Mouse (Mus musculus) testis, adult 2 months (tissue): ENCODE results near the gene B4galt2. TPM values are rescaled to one million over a fixed set of nuclear protein-coding genes. Genes with fewer than 3 reads are reported as not detected.

Source experiments
- H3K27ac ChIP-seq: fragments of 200-500 bp; 2 replicates; pipeline ENCODE4 v1.5.1; 2012; ENCODE audit warnings: low read depth, low read length; ENCODE audit not compliant: control insufficient read depth, insufficient read depth
- H3K27me3 ChIP-seq: fragments of 200-500 bp; 2 replicates; pipeline ENCODE4 v1.6.1; 2012; ENCODE audit warnings: mild to moderate bottlenecking, low read length, moderate library complexity; ENCODE audit not compliant: control insufficient read depth, insufficient read depth
- H3K36me3 ChIP-seq: fragments of 200-500 bp; 2 replicates; pipeline ENCODE4 v1.6.1; 2012; ENCODE audit warnings: mild to moderate bottlenecking, low read length; ENCODE audit not compliant: control insufficient read depth, insufficient read depth
- H3K4me1 ChIP-seq: fragments of 200-500 bp; 2 replicates; pipeline ENCODE4 v1.6.1; 2012; ENCODE audit warnings: low read length; ENCODE audit not compliant: control insufficient read depth, insufficient read depth
- H3K4me3 ChIP-seq: fragments of 200-500 bp; 2 replicates; pipeline ENCODE4 v1.5.1; 2012; ENCODE audit warnings: low read depth, mild to moderate bottlenecking, low read length, moderate library complexity, mixed read lengths; ENCODE audit not compliant: control insufficient read depth
- CTCF ChIP-seq: fragments of 200-500 bp; IDR thresholded peaks from 2 replicates; pipeline ENCODE4 v1.5.1; 2012; ENCODE audit warnings: low read depth, mild to moderate bottlenecking, inconsistent platforms, low read length, moderate library complexity; ENCODE audit not compliant: control insufficient read depth, insufficient read depth, insufficient replicate concordance
- POLR2A ChIP-seq: fragments of 200-500 bp; IDR thresholded peaks from 2 replicates; pipeline ENCODE4 v1.6.1; 2012; ENCODE audit warnings: low read depth, mild to moderate bottlenecking, inconsistent platforms, low read length, moderate library complexity; ENCODE audit not compliant: control insufficient read depth
- polyA plus RNA-seq: library from polyadenylated mRNA; depleted of rRNA; stranded (reverse); fragments of >200 nt; gene quantifications from 2 replicates; pipeline ENCODE4 v1.2.3, GENCODE M21; 2012

The B4galt2 gene
- polyA plus RNA-seq, 1 experiment: 28.5 TPM

DNA sequence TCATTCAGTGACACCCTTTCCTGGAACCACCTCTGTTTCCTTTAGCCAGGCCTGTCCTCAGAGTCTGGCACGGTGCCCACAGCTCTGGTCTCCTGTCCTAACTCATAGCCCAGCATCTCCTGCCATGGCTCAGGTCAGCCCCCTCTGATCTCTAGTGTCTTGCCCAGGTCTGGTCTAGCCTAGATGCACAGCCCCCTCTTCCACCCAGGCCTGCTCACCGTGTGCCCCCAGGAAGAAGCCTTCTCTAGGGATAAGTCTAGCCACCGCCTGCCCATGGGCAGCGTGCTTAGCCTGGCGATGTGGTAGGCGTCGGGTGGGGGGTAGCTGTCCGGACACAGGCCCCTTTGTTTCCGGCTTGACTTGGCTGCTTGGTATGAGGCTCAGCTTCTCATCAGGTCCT lies 28.1 kb downstream of the B4galt2 start:
- TF ChIP-seq POLR2A: no peak
- no peak for TF ChIP-seq CTCF

DNA sequence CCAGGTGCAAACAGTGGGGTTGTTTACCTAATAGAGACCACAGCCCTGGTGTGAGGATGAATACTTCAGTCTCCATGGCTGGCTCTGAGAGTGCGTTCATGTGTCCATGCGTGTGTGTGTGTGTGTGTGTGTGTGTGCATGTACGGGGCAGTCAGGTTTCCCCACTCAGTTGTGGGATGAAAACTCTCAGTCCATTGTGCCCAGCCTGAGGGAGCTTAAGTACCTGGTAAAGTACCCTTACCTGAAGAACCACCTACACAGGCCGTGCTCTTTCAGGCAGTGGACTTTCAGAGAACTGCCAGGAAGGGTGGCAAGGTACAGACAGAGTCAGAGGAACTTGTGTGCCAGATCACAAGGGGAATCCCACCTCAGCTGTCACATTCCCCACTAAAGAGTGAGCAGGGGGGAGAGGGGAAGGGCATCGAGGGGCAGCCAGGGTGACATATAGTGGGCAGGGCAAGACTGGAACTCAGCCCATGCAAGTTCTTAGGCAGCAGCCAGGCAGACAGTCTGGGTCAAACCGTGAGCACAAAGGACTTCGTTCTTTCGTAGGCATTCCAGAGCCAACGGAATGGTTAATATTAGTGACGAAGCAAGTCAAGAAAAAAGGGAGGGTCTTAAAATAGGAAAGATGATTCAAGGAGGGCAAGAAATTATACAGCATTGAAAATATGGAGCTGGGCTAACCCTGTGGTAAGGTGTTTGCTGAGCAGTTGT lies 31.0 kb downstream of the B4galt2 start:
- Histone ChIP-seq H3K4me3 (no peak overlapping the region), H3K36me3 (no peaks in the 10 kb centered on the region), H3K27ac (no peak overlapping the region), H3K4me1 (no peaks in the 10 kb centered on the region), H3K27me3 (no peaks in the 10 kb centered on the region)
- TF ChIP-seq CTCF (no peak), POLR2A (no peak)

More for the DNA sequence above, 28.1 kb downstream of the B4galt2 start:
- Histone ChIP-seq H3K27ac (no peak overlapping the region), H3K4me1 (no peaks in the 10 kb centered on the region), H3K36me3 (no peaks in the 10 kb centered on the region), H3K4me3 (no peak overlapping the region), H3K27me3 (no peaks in the 10 kb centered on the region)

- no peaks in the 10 kb centered on the region for H3K4me1 ChIP-seq
- H3K27me3 ChIP-seq: no peaks in the 10 kb centered on the region
- H3K36me3 ChIP-seq: no peaks in the 10 kb centered on the region
- no peak overlapping the region for H3K27ac ChIP-seq
- TF ChIP-seq CTCF (no peak), POLR2A (no peak)
- H3K4me3 ChIP-seq: no peak overlapping the region
Observed at GRCm38 (mm10) chr4:117850871-117851270, 32.4 kb downstream of the B4galt2 start.

DNA sequence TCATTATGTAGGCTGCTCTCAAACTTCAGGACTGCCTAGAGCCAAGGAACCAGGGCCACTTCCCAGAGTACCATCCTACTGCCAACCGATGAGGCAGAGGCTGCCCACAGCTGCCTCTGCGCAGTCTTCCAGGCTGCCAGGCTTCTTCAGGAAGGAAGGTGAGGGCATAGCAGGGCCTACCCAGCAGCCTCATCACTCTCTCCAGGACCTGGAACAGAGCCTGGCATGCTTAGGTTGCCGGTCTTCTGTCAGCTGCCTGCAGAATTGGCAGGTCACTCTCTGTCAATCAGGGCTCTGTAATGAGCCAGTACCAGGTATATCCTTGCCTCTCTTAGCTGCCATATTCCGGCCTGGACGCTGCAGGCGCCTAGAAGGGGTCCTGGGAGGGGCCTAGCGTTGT lies 33.1 kb downstream of the B4galt2 start:
- TF ChIP-seq POLR2A: no peak
- no peak for TF ChIP-seq CTCF
- Histone ChIP-seq H3K4me1 (no peaks in the 10 kb centered on the region), H3K4me3 (no peak overlapping the region), H3K27ac (no peak overlapping the region), H3K27me3 (no peaks in the 10 kb centered on the region), H3K36me3 (no peaks in the 10 kb centered on the region)

- H3K4me3 ChIP-seq: no peak overlapping the region
- no peaks in the 10 kb centered on the region for H3K4me1 ChIP-seq
- H3K36me3 ChIP-seq: no peaks in the 10 kb centered on the region
- no peak overlapping the region for H3K27ac ChIP-seq
- TF ChIP-seq CTCF (no peak), POLR2A (no peak)
- no peaks in the 10 kb centered on the region for H3K27me3 ChIP-seq
Observed at GRCm38 (mm10) chr4:117849506-117849905, 33.8 kb downstream of the B4galt2 start.

- no peak for TF ChIP-seq CTCF
- TF ChIP-seq POLR2A: no peak
- Histone ChIP-seq H3K4me3 (no peak overlapping the region), H3K27me3 (no peaks in the 10 kb centered on the region), H3K4me1 (no peaks in the 10 kb centered on the region), H3K27ac (no peak overlapping the region), H3K36me3 (no peaks in the 10 kb centered on the region)
Observed at GRCm38 (mm10) chr4:117849063-117849462, 34.2 kb downstream of the B4galt2 start.

GRCm38 (mm10) chr4:117847011-117847410 lies 36.3 kb downstream of the B4galt2 start:
- H3K36me3 ChIP-seq: no peaks in the 10 kb centered on the region
- H3K27me3 ChIP-seq: no peaks in the 10 kb centered on the region
- H3K4me1 ChIP-seq: no peaks in the 10 kb centered on the region
- TF ChIP-seq POLR2A (no peak), CTCF (no peak)
- no peak overlapping the region for H3K4me3 ChIP-seq
- H3K27ac ChIP-seq: no peak overlapping the region

GRCm38 (mm10) chr4:117846261-117846660 lies 37.0 kb downstream of the B4galt2 start:
- Histone ChIP-seq H3K4me3 (no peak overlapping the region), H3K27me3 (no peaks in the 10 kb centered on the region), H3K4me1 (no peaks in the 10 kb centered on the region), H3K36me3 (no peaks in the 10 kb centered on the region), H3K27ac (no peak overlapping the region)
- no peak for TF ChIP-seq POLR2A
- TF ChIP-seq CTCF: no peak
